Mouse (Mus musculus): ENCODE measurements around the gene Jun.

GRCm38 (mm10) chr4:95031158-95031557 is 20.9 kb downstream of the Jun start:
- TF ChIP-seq CEBPB (IDR thresholded peaks at IDR 0.05; ENCODE audit: low read depth) (no peak), CTCF (IDR thresholded peaks at IDR 0.05; ENCODE audit: control insufficient read depth, insufficient read depth, insufficient read length) (no peak), MYOG (IDR thresholded peaks at IDR 0.05; ENCODE audit: control insufficient read depth, extremely low read depth, insufficient read length) (no peak), MYOD1 (IDR thresholded peaks at IDR 0.05; ENCODE audit: control insufficient read depth, insufficient read length, low read depth) (no peak)

Measured in C2C12 (cell line).